Mouse (Mus musculus): ENCODE data around the gene Phf21b. TPM values are rescaled to one million over a fixed set of nuclear protein-coding genes. Genes with fewer than 3 reads are reported as not detected.
"Not testable (repeated sequence)": the region's sequence is repeated elsewhere in the genome, so short reads cannot be mapped to it uniquely, and the experiment has no call there.

Gene Phf21b
- polyA plus RNA-seq (2015; fragmentation: Nextera tagmentation; extraction: Ambion mirVana): 0.11 and 0.55 TPM in 2 replicates

- Histone ChIP-seq H3K4me3 (ENCODE audit: low read length) (peak within 1 kb of the TSS; percentile 76), H3K27ac (ENCODE audit: low read length) (peak within 1 kb of the TSS; percentile 79), H3K4me1 (replicated peaks; ENCODE audit: control insufficient read depth, insufficient read depth, low read length) (peaks cover 36% of the 10 kb centered on the region), H3K36me3 (ENCODE audit: control insufficient read depth, insufficient read depth, low read length) (no peaks in the 10 kb centered on the region), H3K9ac (ENCODE audit: low read length) (peak within 1 kb of the TSS; percentile 78), H3K27me3 (ENCODE audit: control insufficient read depth, insufficient read depth, low read depth, low read length) (peaks cover 23% of the 10 kb centered on the region), H3K9me3 (ENCODE audit: control insufficient read depth, low read length) (no peaks in the 10 kb centered on the region), H3K4me2 (ENCODE audit: low read depth, low read length) (peak within 1 kb of the TSS; percentile 100)
- WGBS: under 1% methylated on average over 67 of the region's 76 CpGs
- ATAC-seq (ENCODE audit: low read depth): peak; percentile 89
These were observed at the start of gene Phf21b for GRCm38 (mm10) chr15:84856006-84856995. Gene Phf21b (minus strand): TSS chr15:84856049.

DNA sequence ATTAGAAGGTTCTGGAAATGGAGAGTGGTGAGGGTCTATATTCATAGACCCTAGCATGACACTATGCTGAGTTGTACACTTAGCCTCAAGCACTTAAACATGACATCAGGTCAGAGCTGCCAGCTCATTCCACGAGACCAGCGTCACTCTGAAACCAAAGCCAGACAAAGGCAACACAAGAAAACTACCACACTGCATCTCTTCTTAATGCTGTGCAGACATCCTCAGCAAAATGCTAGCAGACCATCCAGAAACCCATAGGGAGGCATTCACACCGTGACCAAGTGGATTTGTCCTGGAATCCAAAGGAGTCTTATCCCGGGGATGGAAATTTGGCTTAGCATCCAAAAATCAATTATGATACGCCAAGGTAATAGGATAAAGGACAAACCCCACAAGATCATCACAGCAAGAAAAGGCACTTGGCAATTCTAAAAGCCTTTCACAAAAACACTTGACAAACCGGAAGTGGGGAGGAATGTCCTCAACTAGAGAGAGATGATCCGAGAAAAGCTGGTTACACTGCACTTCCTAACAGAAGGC, 48.1 kb upstream of the Phf21b start:
- Histone ChIP-seq H3K27ac (ENCODE audit: low read length) (no peak overlapping the region), H3K4me1 (replicated peaks; ENCODE audit: control insufficient read depth, insufficient read depth, low read length) (no peaks in the 10 kb centered on the region), H3K4me3 (ENCODE audit: low read length) (no peak overlapping the region), H3K36me3 (ENCODE audit: control insufficient read depth, insufficient read depth, low read length) (no peaks in the 10 kb centered on the region), H3K9ac (ENCODE audit: low read length) (no peak overlapping the region), H3K4me2 (ENCODE audit: low read depth, low read length) (no peak overlapping the region), H3K27me3 (ENCODE audit: control insufficient read depth, insufficient read depth, low read depth, low read length) (no peaks in the 10 kb centered on the region), H3K9me3 (ENCODE audit: control insufficient read depth, low read length) (no peaks in the 10 kb centered on the region)
- no peak for ATAC-seq (ENCODE audit: low read depth)
- WGBS: 72% methylated on average over 7 of the region's 7 CpGs

DNA sequence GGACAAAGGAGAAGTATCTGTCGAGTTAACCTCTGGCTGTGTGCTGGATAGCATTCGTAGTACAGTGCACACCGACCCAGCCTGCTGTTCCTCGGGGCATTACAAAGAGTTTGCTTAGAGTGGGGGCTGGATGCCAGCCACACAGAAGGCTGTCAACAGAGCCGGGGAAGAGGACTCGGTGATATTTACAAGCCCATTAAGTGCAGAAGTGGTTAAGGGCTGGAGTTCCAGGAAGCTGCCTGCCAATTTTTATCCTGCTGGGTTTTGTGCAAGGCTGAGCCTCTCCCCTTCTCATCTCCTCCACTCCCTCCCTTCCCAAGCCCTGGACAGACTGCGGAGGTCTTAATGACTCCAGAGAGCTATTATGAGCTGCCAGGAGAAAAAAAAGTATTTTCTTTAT, 42.2 kb upstream of the Phf21b start:
- Histone ChIP-seq H3K27me3 (ENCODE audit: control insufficient read depth, insufficient read depth, low read depth, low read length) (no peaks in the 10 kb centered on the region), H3K4me3 (ENCODE audit: low read length) (no peak overlapping the region), H3K27ac (ENCODE audit: low read length) (no peak overlapping the region), H3K4me1 (replicated peaks; ENCODE audit: control insufficient read depth, insufficient read depth, low read length) (peaks cover 6% of the 10 kb centered on the region), H3K9me3 (ENCODE audit: control insufficient read depth, low read length) (no peaks in the 10 kb centered on the region), H3K9ac (ENCODE audit: low read length) (no peak overlapping the region), H3K4me2 (ENCODE audit: low read depth, low read length) (peak overlapping the region; percentile 20; the same call in 1 of the 2 replicates), H3K36me3 (ENCODE audit: control insufficient read depth, insufficient read depth, low read length) (no peaks in the 10 kb centered on the region)
- 14% methylated on average over 7 of the region's 7 CpGs for WGBS
- ATAC-seq (ENCODE audit: low read depth): peak; percentile 68

- no peak overlapping the region for H3K4me3 ChIP-seq (ENCODE audit: low read length)
- H3K27me3 ChIP-seq (ENCODE audit: control insufficient read depth, insufficient read depth, low read depth, low read length): no peaks in the 10 kb centered on the region
- no peaks in the 10 kb centered on the region for H3K9me3 ChIP-seq (ENCODE audit: control insufficient read depth, low read length)
- H3K36me3 ChIP-seq (ENCODE audit: control insufficient read depth, insufficient read depth, low read length): no peaks in the 10 kb centered on the region
- H3K4me1 ChIP-seq (replicated peaks; ENCODE audit: control insufficient read depth, insufficient read depth, low read length): peaks cover 6% of the 10 kb centered on the region
- no peak for ATAC-seq (ENCODE audit: low read depth)
- 77% methylated on average over 1 of the region's 1 CpGs for WGBS
- no peak overlapping the region for H3K27ac ChIP-seq (ENCODE audit: low read length)
- H3K9ac ChIP-seq (ENCODE audit: low read length): no peak overlapping the region
- H3K4me2 ChIP-seq (ENCODE audit: low read depth, low read length): no peak overlapping the region
These were observed 40.8 kb upstream of the Phf21b start for GRCm38 (mm10) chr15:84896664-84897063.

- 58% methylated on average over 10 of the region's 10 CpGs for WGBS
- H3K27ac ChIP-seq (ENCODE audit: low read length); H3K36me3 ChIP-seq (ENCODE audit: control insufficient read depth, insufficient read depth, low read length); H3K4me3 ChIP-seq (ENCODE audit: low read length); H3K9me3 ChIP-seq (ENCODE audit: control insufficient read depth, low read length); H3K27me3 ChIP-seq (ENCODE audit: control insufficient read depth, insufficient read depth, low read depth, low read length); ATAC-seq (ENCODE audit: low read depth); H3K4me2 ChIP-seq (ENCODE audit: low read depth, low read length); H3K4me1 ChIP-seq (replicated peaks; ENCODE audit: control insufficient read depth, insufficient read depth, low read length); H3K9ac ChIP-seq (ENCODE audit: low read length): not testable (repeated sequence)
These were observed 40.4 kb upstream of the Phf21b start for GRCm38 (mm10) chr15:84896216-84896615.

- no peak for ATAC-seq (ENCODE audit: low read depth)
- Histone ChIP-seq H3K4me3 (ENCODE audit: low read length) (no peak overlapping the region), H3K9ac (ENCODE audit: low read length) (no peak overlapping the region), H3K27ac (ENCODE audit: low read length) (no peak overlapping the region), H3K27me3 (ENCODE audit: control insufficient read depth, insufficient read depth, low read depth, low read length) (no peaks in the 10 kb centered on the region), H3K36me3 (ENCODE audit: control insufficient read depth, insufficient read depth, low read length) (no peaks in the 10 kb centered on the region), H3K4me1 (replicated peaks; ENCODE audit: control insufficient read depth, insufficient read depth, low read length) (no peaks in the 10 kb centered on the region), H3K4me2 (ENCODE audit: low read depth, low read length) (no peak overlapping the region), H3K9me3 (ENCODE audit: control insufficient read depth, low read length) (no peaks in the 10 kb centered on the region)
- WGBS: 1% methylated on average over 3 of the region's 3 CpGs
These were observed 35.8 kb upstream of the Phf21b start for GRCm38 (mm10) chr15:84891658-84892057.

GRCm38 (mm10) chr15:84891246-84891645, 35.4 kb upstream of the Phf21b start:
- H3K27ac ChIP-seq (ENCODE audit: low read length): no peak overlapping the region
- no peak overlapping the region for H3K9ac ChIP-seq (ENCODE audit: low read length)
- H3K9me3 ChIP-seq (ENCODE audit: control insufficient read depth, low read length): no peaks in the 10 kb centered on the region
- H3K36me3 ChIP-seq (ENCODE audit: control insufficient read depth, insufficient read depth, low read length): no peaks in the 10 kb centered on the region
- no peak overlapping the region for H3K4me2 ChIP-seq (ENCODE audit: low read depth, low read length)
- no peak overlapping the region for H3K4me3 ChIP-seq (ENCODE audit: low read length)
- no peaks in the 10 kb centered on the region for H3K27me3 ChIP-seq (ENCODE audit: control insufficient read depth, insufficient read depth, low read depth, low read length)
- no peak for ATAC-seq (ENCODE audit: low read depth)
- WGBS: 41% methylated on average over 3 of the region's 3 CpGs
- H3K4me1 ChIP-seq (replicated peaks; ENCODE audit: control insufficient read depth, insufficient read depth, low read length): no peaks in the 10 kb centered on the region

GRCm38 (mm10) chr15:84888066-84888465, 32.2 kb upstream of the Phf21b start:
- Histone ChIP-seq H3K4me2 (ENCODE audit: low read depth, low read length) (no peak overlapping the region), H3K4me3 (ENCODE audit: low read length) (no peak overlapping the region), H3K27ac (ENCODE audit: low read length) (no peak overlapping the region), H3K36me3 (ENCODE audit: control insufficient read depth, insufficient read depth, low read length) (no peaks in the 10 kb centered on the region), H3K9ac (ENCODE audit: low read length) (no peak overlapping the region), H3K9me3 (ENCODE audit: control insufficient read depth, low read length) (no peaks in the 10 kb centered on the region), H3K27me3 (ENCODE audit: control insufficient read depth, insufficient read depth, low read depth, low read length) (no peaks in the 10 kb centered on the region), H3K4me1 (replicated peaks; ENCODE audit: control insufficient read depth, insufficient read depth, low read length) (no peaks in the 10 kb centered on the region)
- WGBS: 58% methylated on average over 12 of the region's 12 CpGs
- ATAC-seq (ENCODE audit: low read depth): no peak

DNA sequence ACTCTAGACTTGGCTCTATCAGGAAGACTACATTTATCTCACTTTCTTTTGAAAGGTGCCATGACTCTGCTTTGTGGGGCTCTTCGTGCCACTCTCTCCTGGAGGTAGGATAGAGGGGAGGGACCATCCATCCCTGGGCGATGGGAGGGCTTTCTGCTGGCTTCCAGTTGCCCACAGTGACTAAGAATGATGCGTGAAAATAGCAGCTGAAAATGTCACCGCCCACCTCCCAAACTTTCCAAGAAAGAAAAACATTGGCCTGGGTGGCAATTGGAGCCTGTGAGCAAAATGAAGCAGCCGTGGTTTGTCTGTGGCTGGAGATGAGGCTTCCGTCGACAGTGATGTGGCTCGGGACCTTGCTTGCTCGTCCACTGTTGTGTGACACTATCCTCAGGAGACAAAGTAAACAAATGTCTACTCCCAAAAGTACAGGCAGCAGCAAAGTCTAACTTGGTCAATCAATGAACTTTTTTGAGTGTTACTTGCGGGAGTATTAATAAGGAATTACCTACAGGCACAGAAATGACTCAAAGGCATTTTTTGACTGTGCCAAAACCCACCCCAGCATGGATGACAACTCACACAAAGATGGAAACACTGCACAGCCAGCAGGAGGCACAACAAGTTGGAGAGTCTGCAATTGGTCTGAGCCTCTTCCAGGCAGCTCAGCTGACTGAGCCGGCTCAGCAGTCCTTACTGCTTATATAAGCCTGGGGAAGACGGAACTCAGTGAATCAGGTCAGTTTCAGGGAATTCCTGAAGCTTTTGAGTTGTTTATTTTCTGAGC, 21.4 kb upstream of the Phf21b start:
- Histone ChIP-seq H3K9ac (ENCODE audit: low read length) (no peak overlapping the region), H3K4me2 (ENCODE audit: low read depth, low read length) (no peak overlapping the region), H3K27me3 (ENCODE audit: control insufficient read depth, insufficient read depth, low read depth, low read length) (no peaks in the 10 kb centered on the region), H3K36me3 (ENCODE audit: control insufficient read depth, insufficient read depth, low read length) (no peaks in the 10 kb centered on the region), H3K4me1 (replicated peaks; ENCODE audit: control insufficient read depth, insufficient read depth, low read length) (no peaks in the 10 kb centered on the region), H3K9me3 (ENCODE audit: control insufficient read depth, low read length) (no peaks in the 10 kb centered on the region), H3K4me3 (ENCODE audit: low read length) (no peak overlapping the region), H3K27ac (ENCODE audit: low read length) (no peak overlapping the region)
- no peak for ATAC-seq (ENCODE audit: low read depth)
- 70% methylated on average over 12 of the region's 12 CpGs for WGBS
